Mouse (Mus musculus): ENCODE results near the gene Gm10065. TPM values are rescaled to one million over a fixed set of nuclear protein-coding genes. Genes with fewer than 3 reads are reported as not detected.

Gm10065 gene
- polyA plus RNA-seq, 1 experiment from 2014 or later: not detected

DNA sequence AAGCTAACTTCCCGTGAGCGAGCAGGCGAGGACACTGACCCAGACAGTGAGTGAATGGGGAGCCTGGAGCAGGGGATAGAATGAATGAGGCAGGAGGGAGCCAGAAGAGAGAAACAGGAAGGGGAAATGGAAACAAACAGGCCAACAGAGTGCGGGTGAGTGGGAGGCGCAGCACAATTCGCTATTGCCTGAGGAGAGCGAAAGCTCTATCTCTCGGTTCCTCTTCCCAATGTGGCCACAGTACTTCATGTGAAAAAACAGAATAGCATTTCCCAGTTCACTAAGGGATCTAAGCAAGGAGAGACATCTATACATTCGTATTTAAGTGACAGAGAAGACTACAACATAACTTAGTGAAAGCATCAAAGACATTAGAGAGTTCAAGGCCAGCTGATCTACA is 32.4 kb downstream of the Gm10065 start:
- DNase-seq (ENCODE audit: low spot score): no peak
- 92% methylated on average over 9 of the region's 9 CpGs for WGBS
- H3K9ac ChIP-seq (ENCODE audit: low read length): no peak overlapping the region
- H3K27me3 ChIP-seq (replicated peaks; ENCODE audit: control insufficient read depth, insufficient read depth, low read length): no peaks in the 10 kb centered on the region
- no peak overlapping the region for H3K4me3 ChIP-seq (ENCODE audit: low read depth, low read length)
- ATAC-seq: no peak
- no peaks in the 10 kb centered on the region for H3K4me1 ChIP-seq (ENCODE audit: control insufficient read depth, insufficient read depth, low read length)
- peaks cover 59% of the 10 kb centered on the region for H3K36me3 ChIP-seq (ENCODE audit: control insufficient read depth, insufficient read depth, low read length)
- no peak overlapping the region for H3K27ac ChIP-seq (ENCODE audit: low read depth, low read length)
- H3K4me2 ChIP-seq (ENCODE audit: low read length): no peak overlapping the region
- no peaks in the 10 kb centered on the region for H3K9me3 ChIP-seq (replicated peaks; ENCODE audit: control insufficient read depth, low read length)

DNA sequence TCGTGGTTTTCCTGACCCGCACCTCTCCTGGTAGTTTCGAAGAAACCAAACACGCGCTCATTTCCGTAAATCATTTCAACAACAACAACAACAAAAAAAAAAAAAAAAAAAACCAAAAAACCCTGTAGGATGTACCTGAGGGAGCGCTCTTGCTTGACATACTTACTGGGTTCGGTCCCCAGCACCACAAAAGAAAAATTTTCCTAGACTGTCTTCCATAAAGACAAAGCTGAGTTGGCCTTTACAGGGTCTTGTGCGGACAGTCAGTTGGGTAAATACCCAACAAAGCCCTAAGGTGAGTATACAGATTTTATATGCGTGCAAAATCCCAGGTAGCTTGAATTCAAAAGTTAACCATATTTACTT is 38.1 kb downstream of the Gm10065 start:
- 15% methylated on average over 10 of the region's 10 CpGs for WGBS
- H3K9me3 ChIP-seq (replicated peaks; ENCODE audit: control insufficient read depth, low read length): no peaks in the 10 kb centered on the region

DNA sequence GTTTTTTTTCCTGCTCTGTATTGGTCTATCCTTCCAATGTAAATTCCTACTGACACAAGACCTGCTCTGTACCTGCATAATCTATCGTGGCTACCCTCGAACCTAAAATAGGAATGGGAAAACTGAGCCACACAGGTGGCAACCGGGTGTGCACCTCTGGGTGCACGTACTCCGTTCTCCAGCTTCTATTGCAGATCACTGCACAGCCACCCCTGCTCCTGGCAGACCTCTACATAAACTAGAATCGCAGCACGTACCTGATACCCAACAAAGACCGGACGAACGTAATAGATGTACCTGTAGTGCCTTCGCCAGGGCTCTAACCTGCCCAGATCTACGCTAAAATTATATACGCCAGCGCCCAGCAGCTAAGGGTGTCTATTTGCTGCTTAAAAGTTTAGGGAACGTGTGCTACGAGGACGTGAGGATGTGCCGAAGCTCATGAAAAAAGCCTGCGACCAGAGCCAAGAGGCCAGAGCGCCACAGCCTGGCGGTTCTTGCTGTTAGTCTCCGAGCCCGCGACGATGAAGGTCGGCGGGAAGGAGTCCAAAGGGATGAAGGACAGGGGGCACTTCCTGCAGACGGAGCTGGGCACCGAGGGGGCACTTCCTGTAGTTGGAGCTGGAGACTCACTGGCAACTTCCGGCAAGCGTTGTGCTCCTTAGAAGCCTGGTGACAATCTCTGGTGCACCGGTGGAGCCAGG is 38.6 kb downstream of the Gm10065 start, which contains the start of gene Pgbd1:
Gene Pgbd1 (minus strand): TSS at position 556 of the 704 bp plus-strand sequence.
- DNase-seq (ENCODE audit: low spot score): peak; percentile 88
- 1% methylated on average over 32 of the region's 32 CpGs for WGBS
- Histone ChIP-seq H3K4me3 (ENCODE audit: low read depth, low read length) (peak within 1 kb of the TSS; percentile 40), H3K4me2 (ENCODE audit: low read length) (peak within 1 kb of the TSS; percentile 85), H3K27ac (ENCODE audit: low read depth, low read length) (peak within 1 kb of the TSS; percentile 31), H3K9me3 (replicated peaks; ENCODE audit: control insufficient read depth, low read length) (no peaks in the 10 kb centered on the region), H3K4me1 (ENCODE audit: control insufficient read depth, insufficient read depth, low read length) (no peaks in the 10 kb centered on the region), H3K9ac (ENCODE audit: low read length) (peak within 1 kb of the TSS; percentile 64), H3K27me3 (replicated peaks; ENCODE audit: control insufficient read depth, insufficient read depth, low read length) (no peaks in the 10 kb centered on the region), H3K36me3 (ENCODE audit: control insufficient read depth, insufficient read depth, low read length) (peaks cover 26% of the 10 kb centered on the region)
- ATAC-seq: peak; percentile 94

More for the DNA sequence above, 38.1 kb downstream of the Gm10065 start:
- H3K9ac ChIP-seq (ENCODE audit: low read length): peak overlapping the region; percentile 64
- DNase-seq (ENCODE audit: low spot score): peak; percentile 2
- ATAC-seq: no peak; the same call in 1 of the 2 replicates
- H3K27ac ChIP-seq (ENCODE audit: low read depth, low read length): peak overlapping the region; percentile 31; the same call in 1 of the 2 replicates
- peak overlapping the region; percentile 85 for H3K4me2 ChIP-seq (ENCODE audit: low read length)
- peaks cover 30% of the 10 kb centered on the region for H3K36me3 ChIP-seq (ENCODE audit: control insufficient read depth, insufficient read depth, low read length)
- H3K27me3 ChIP-seq (replicated peaks; ENCODE audit: control insufficient read depth, insufficient read depth, low read length): no peaks in the 10 kb centered on the region
- H3K4me1 ChIP-seq (ENCODE audit: control insufficient read depth, insufficient read depth, low read length): no peaks in the 10 kb centered on the region
- H3K4me3 ChIP-seq (ENCODE audit: low read depth, low read length): peak overlapping the region; percentile 40

DNA sequence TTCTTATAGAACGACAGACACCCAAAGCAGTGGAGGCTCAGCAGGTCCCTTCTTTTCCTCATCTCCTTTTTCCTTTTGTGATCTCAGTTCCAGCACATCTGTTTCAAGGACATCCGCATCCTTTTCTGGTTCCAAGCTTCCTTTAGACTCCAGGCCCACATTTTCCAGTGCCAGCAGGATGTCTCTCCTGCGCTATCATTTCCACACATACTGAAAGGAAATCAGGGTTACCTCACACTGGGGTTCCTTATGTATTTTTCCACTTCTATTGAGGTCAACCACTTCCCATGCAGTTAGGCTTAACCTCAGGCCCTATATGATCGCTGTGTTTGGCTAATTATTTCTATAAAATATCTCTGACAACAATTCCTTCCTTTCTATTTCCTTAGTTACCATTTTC is 43.8 kb downstream of the Gm10065 start:
- Histone ChIP-seq H3K27ac (ENCODE audit: low read depth, low read length) (no peak overlapping the region), H3K36me3 (ENCODE audit: control insufficient read depth, insufficient read depth, low read length) (no peaks in the 10 kb centered on the region), H3K4me1 (ENCODE audit: control insufficient read depth, insufficient read depth, low read length) (no peaks in the 10 kb centered on the region), H3K9ac (ENCODE audit: low read length) (no peak overlapping the region), H3K4me2 (ENCODE audit: low read length) (no peak overlapping the region), H3K9me3 (replicated peaks; ENCODE audit: control insufficient read depth, low read length) (no peaks in the 10 kb centered on the region), H3K27me3 (replicated peaks; ENCODE audit: control insufficient read depth, insufficient read depth, low read length) (no peaks in the 10 kb centered on the region), H3K4me3 (ENCODE audit: low read depth, low read length) (no peak overlapping the region)
- ATAC-seq (no peak), DNase-seq (ENCODE audit: low spot score) (no peak)
- WGBS: 89% methylated on average over 4 of the region's 4 CpGs

MicroRNAs within 50 kb of the gene (microRNA counts, 519-probe panel; counts per million panel counts)
- not detected for microRNA mmu-miR-1896

Small RNAs within 50 kb of the gene (microRNA-seq; reads per million reads assigned to microRNA genes)
- not detected for gene Mir1896

Other genes starting within 250 kb of the Gm10065 start
- gene Gpx5, start 186.7 kb downstream of the Gm10065 start, polyA plus RNA-seq (2014; fragmentation: Nextera tagmentation; extraction: Ambion mirVana): not detected in 2 replicates
- gene Gpx6, start 167.3 kb downstream of the Gm10065 start, polyA plus RNA-seq (2014; fragmentation: Nextera tagmentation; extraction: Ambion mirVana): not detected in 2 replicates
- gene Olfr1367, start 132.5 kb downstream of the Gm10065 start, polyA plus RNA-seq (2014; fragmentation: Nextera tagmentation; extraction: Ambion mirVana): not detected in 2 replicates
- gene Zscan12, start 116.6 kb downstream of the Gm10065 start, polyA plus RNA-seq (2014; fragmentation: Nextera tagmentation; extraction: Ambion mirVana): 14.7 and 15.0 TPM in 2 replicates
- 78.3 and 80.5 TPM in 2 replicates for gene Zkscan3, start 76.7 kb downstream of the Gm10065 start, polyA plus RNA-seq (2014; fragmentation: Nextera tagmentation; extraction: Ambion mirVana)
- gene Pgbd1, start 38.4 kb downstream of the Gm10065 start, polyA plus RNA-seq (2014; fragmentation: Nextera tagmentation; extraction: Ambion mirVana): 3.5 and 3.7 TPM in 2 replicates
- gene Zscan26, start 25.7 kb downstream of the Gm10065 start, polyA plus RNA-seq (2014; fragmentation: Nextera tagmentation; extraction: Ambion mirVana): 10.4 TPM in 2 replicates
- gene Nkapl, start 10.9 kb downstream of the Gm10065 start, polyA plus RNA-seq (2014; fragmentation: Nextera tagmentation; extraction: Ambion mirVana): 3.8 TPM in 2 replicates
- 7.5 and 8.2 TPM in 2 replicates for gene Zkscan4, start 534 bp downstream of the Gm10065 start, polyA plus RNA-seq (2014; fragmentation: Nextera tagmentation; extraction: Ambion mirVana)
- gene AK157302, start 15.8 kb upstream of the Gm10065 start, polyA plus RNA-seq (2014; fragmentation: Nextera tagmentation; extraction: Ambion mirVana): 0.36 and 0.78 TPM in 2 replicates
- 5.1 and 6.2 TPM in 2 replicates for gene Gm11273, start 22.0 kb upstream of the Gm10065 start, polyA plus RNA-seq (2014; fragmentation: Nextera tagmentation; extraction: Ambion mirVana)
- 7.3 and 8.6 TPM in 2 replicates for gene Zkscan8, start 51.7 kb upstream of the Gm10065 start, polyA plus RNA-seq (2014; fragmentation: Nextera tagmentation; extraction: Ambion mirVana)
- gene Olfr1366, start 63.4 kb upstream of the Gm10065 start, polyA plus RNA-seq (2014; fragmentation: Nextera tagmentation; extraction: Ambion mirVana): 0.10 and 0.20 TPM in 2 replicates
- not detected in 2 replicates for gene Olfr1535, start 80.5 kb upstream of the Gm10065 start, polyA plus RNA-seq (2014; fragmentation: Nextera tagmentation; extraction: Ambion mirVana)
- not detected in 2 replicates for gene Olfr1364, start 102.3 kb upstream of the Gm10065 start, polyA plus RNA-seq (2014; fragmentation: Nextera tagmentation; extraction: Ambion mirVana)
- gene Olfr1362, start 134.6 kb upstream of the Gm10065 start, polyA plus RNA-seq (2014; fragmentation: Nextera tagmentation; extraction: Ambion mirVana): not detected in 2 replicates
- not detected in 2 replicates for gene Olfr11, start 163.1 kb upstream of the Gm10065 start, polyA plus RNA-seq (2014; fragmentation: Nextera tagmentation; extraction: Ambion mirVana)
- not detected in 2 replicates for gene Olfr1361, start 183.9 kb upstream of the Gm10065 start, polyA plus RNA-seq (2014; fragmentation: Nextera tagmentation; extraction: Ambion mirVana)
- gene Olfr1360, start 198.0 kb upstream of the Gm10065 start, polyA plus RNA-seq (2014; fragmentation: Nextera tagmentation; extraction: Ambion mirVana): not detected in 2 replicates
- gene Olfr1359, start 218.7 kb upstream of the Gm10065 start, polyA plus RNA-seq (2014; fragmentation: Nextera tagmentation; extraction: Ambion mirVana): not detected in 2 replicates
- gene Hist1h2bl, start 236.7 kb upstream of the Gm10065 start, polyA plus RNA-seq (2014; fragmentation: Nextera tagmentation; extraction: Ambion mirVana): 3.7 and 4.2 TPM in 2 replicates
- 13.2 and 45.9 TPM in 2 replicates for gene Hist1h2ai, start 237.0 kb upstream of the Gm10065 start, polyA plus RNA-seq (2014; fragmentation: Nextera tagmentation; extraction: Ambion mirVana)
- gene Hist1h3h, start 238.2 kb upstream of the Gm10065 start, polyA plus RNA-seq (2014; fragmentation: Nextera tagmentation; extraction: Ambion mirVana): 7.3 and 11.0 TPM in 2 replicates
- gene Hist1h2bm, start 242.6 kb upstream of the Gm10065 start, polyA plus RNA-seq (2014; fragmentation: Nextera tagmentation; extraction: Ambion mirVana): 2.5 and 3.9 TPM in 2 replicates